Mouse (Mus musculus) limb, embryonic 13.5 days (tissue): ENCODE results near the gene Gm3336. TPM values are rescaled to one million over a fixed set of nuclear protein-coding genes. Genes with fewer than 3 reads are reported as not detected.

ENCODE experiments used
- ATAC-seq: fragments of 200-750 bp; cut with Nextera tagmentation; 2 replicates; pipeline ENCODE4 v1.8.0; 2017; ENCODE audit warnings: low read depth, moderate number of reproducible peaks, moderate TSS enrichment; ENCODE audit not compliant: low FRiP score
- H3K27ac ChIP-seq: fragments of 300-500 bp; sonication (generic); 2 replicates; pipeline ENCODE4 v1.5.1; 2015; ENCODE audit warnings: inconsistent platforms, mild to moderate bottlenecking, moderate library complexity
- H3K27me3 ChIP-seq: fragments of 300-500 bp; sonication (generic); 2 replicates; pipeline ENCODE4 v1.6.1; 2015; ENCODE audit warnings: mild to moderate bottlenecking, inconsistent platforms
- H3K36me3 ChIP-seq: fragments of 300-500 bp; sonication (generic); 2 replicates; pipeline ENCODE4 v1.6.1; 2015; ENCODE audit warnings: inconsistent platforms, mild to moderate bottlenecking, moderate library complexity
- H3K4me1 ChIP-seq: fragments of 300-500 bp; sonication (generic); 2 replicates; pipeline ENCODE4 v1.6.1; 2015; ENCODE audit warnings: inconsistent platforms
- H3K4me2 ChIP-seq: fragments of 300-500 bp; sonication (generic); replicated peaks from 2 replicates; pipeline ENCODE4 v1.6.1; 2015; ENCODE audit warnings: inconsistent platforms, mild to moderate bottlenecking, moderate library complexity
- H3K4me3 ChIP-seq: fragments of 300-500 bp; sonication (generic); 2 replicates; pipeline ENCODE4 v1.5.1; 2015; ENCODE audit warnings: moderate library complexity, mild to moderate bottlenecking, inconsistent platforms
- H3K9ac ChIP-seq: fragments of 300-500 bp; sonication (generic); 2 replicates; pipeline ENCODE4 v1.6.1; 2015; ENCODE audit warnings: mild to moderate bottlenecking, inconsistent platforms
- H3K9me3 ChIP-seq: fragments of 300-500 bp; sonication (generic); 2 replicates; pipeline ENCODE4 v1.6.1; 2016; ENCODE audit warnings: inconsistent platforms
- WGBS: fragments of 180-500 bp; shearing (Covaris S2); methylation state at CpG from one replicate; pipeline ENCODE4 v1.1.7; 2015; 5-methylcytosine and 5-hydroxymethylcytosine counted together
- polyA plus RNA-seq: library from polyadenylated mRNA; unstranded; fragments of >200 nt; fragmentation: Nextera tagmentation; extraction: Ambion mirVana; gene quantifications from 2 replicates; pipeline ENCODE4 v1.2.1, GENCODE M21; 2015

Gene Gm3336
- not detected in 2 replicates for polyA plus RNA-seq

- peak within 1 kb of the TSS; percentile 27 for H3K4me2 ChIP-seq
- no peak within 1 kb of the TSS for H3K4me3 ChIP-seq
- H3K9me3 ChIP-seq: no peaks in the 10 kb centered on the region
- H3K9ac ChIP-seq: no peak within 1 kb of the TSS
- H3K27ac ChIP-seq: no peak within 1 kb of the TSS
- H3K4me1 ChIP-seq: peaks cover 3% of the 10 kb centered on the region; the same call in 1 of the 2 replicates
- no peak for ATAC-seq
- WGBS: 3% methylated on average over 19 of the region's 19 CpGs
- peaks cover 12% of the 10 kb centered on the region; the same call in 1 of the 2 replicates for H3K27me3 ChIP-seq
- no peaks in the 10 kb centered on the region for H3K36me3 ChIP-seq
Observed at GRCm38 (mm10) chr8:70718297-70718696, at the start of gene Gm3336. Gene Gm3336, plus strand, starts transcription at chr8:70718543.

GRCm38 (mm10) chr8:70671615-70672324 is 46.6 kb upstream of the Gm3336 start:
- Histone ChIP-seq H3K27me3 (no peaks in the 10 kb centered on the region), H3K36me3 (peaks cover 9% of the 10 kb centered on the region; the same call in 1 of the 2 replicates), H3K27ac (no peak overlapping the region), H3K4me1 (peaks cover 17% of the 10 kb centered on the region), H3K9me3 (no peaks in the 10 kb centered on the region), H3K9ac (no peak overlapping the region), H3K4me3 (no peak overlapping the region), H3K4me2 (no peak overlapping the region)
- ATAC-seq: no peak
- WGBS: 73% methylated on average over 10 of the region's 10 CpGs

- H3K4me2 ChIP-seq: peak overlapping the region; percentile 58
- H3K9ac ChIP-seq: peak overlapping the region; percentile 63
- peak overlapping the region; percentile 69 for H3K4me3 ChIP-seq
- WGBS: 42% methylated on average over 19 of the region's 19 CpGs
- H3K9me3 ChIP-seq: no peaks in the 10 kb centered on the region
- H3K27me3 ChIP-seq: no peaks in the 10 kb centered on the region
- peak; percentile 33 for ATAC-seq
- peaks cover 14% of the 10 kb centered on the region for H3K36me3 ChIP-seq
- H3K4me1 ChIP-seq: peaks cover 17% of the 10 kb centered on the region
- peak overlapping the region; percentile 79 for H3K27ac ChIP-seq
Observed at GRCm38 (mm10) chr8:70672325-70673078, 45.8 kb upstream of the Gm3336 start.

- peak within 1 kb of the TSS; percentile 77 for H3K9ac ChIP-seq
Observed at GRCm38 (mm10) chr8:70673079-70673856, 45.1 kb upstream of the Gm3336 start, which contains the start of gene Lsm4. Gene Lsm4, plus strand, starts transcription at chr8:70673248.

GRCm38 (mm10) chr8:70674109-70674508 is 44.2 kb upstream of the Gm3336 start:
- Histone ChIP-seq H3K9me3 (no peaks in the 10 kb centered on the region), H3K4me2 (peak overlapping the region; percentile 81), H3K4me1 (peaks cover 17% of the 10 kb centered on the region), H3K27me3 (no peaks in the 10 kb centered on the region), H3K4me3 (peak overlapping the region; percentile 69), H3K9ac (peak overlapping the region; percentile 77), H3K27ac (peak overlapping the region; percentile 91), H3K36me3 (peaks cover 30% of the 10 kb centered on the region)
- WGBS: 85% methylated on average over 3 of the region's 3 CpGs
- no peak for ATAC-seq

More at GRCm38 (mm10) chr8:70673079-70673856, 45.1 kb upstream of the Gm3336 start, which contains the start of gene Lsm4:
- ATAC-seq: peak; percentile 98
- under 1% methylated on average over 60 of the region's 60 CpGs for WGBS
- peak within 1 kb of the TSS; percentile 81 for H3K4me2 ChIP-seq
- peaks cover 21% of the 10 kb centered on the region for H3K36me3 ChIP-seq
- no peaks in the 10 kb centered on the region for H3K9me3 ChIP-seq
- peak within 1 kb of the TSS; percentile 91 for H3K27ac ChIP-seq
- peak within 1 kb of the TSS; percentile 69 for H3K4me3 ChIP-seq
- H3K27me3 ChIP-seq: no peaks in the 10 kb centered on the region
- H3K4me1 ChIP-seq: peaks cover 17% of the 10 kb centered on the region

DNA sequence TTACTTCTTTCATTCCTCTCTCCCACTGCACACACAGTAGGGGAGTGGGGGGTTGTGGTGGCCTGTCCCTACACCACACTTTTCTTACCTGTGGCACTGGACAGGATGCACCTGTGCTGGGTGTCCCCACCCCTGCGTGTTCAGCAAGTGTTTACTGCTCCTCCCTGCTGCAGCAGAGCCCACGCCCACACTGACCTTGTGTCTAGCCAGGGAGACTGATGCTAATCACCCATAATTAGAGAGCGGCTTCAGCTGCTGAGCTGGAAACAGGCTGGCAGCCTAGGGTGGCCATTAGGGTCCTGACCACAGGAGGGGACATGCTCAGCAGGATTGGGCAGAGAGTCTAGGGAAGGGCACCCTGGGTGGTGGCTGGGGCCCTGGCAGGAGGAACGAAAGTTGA is 43.6 kb upstream of the Gm3336 start:
- H3K4me3 ChIP-seq: 0 out of 2 replicates have a peak overlapping the region, but pooled peaks have one; percentile 69
- peak overlapping the region; percentile 77; the same call in 1 of the 2 replicates for H3K9ac ChIP-seq
- peaks cover 36% of the 10 kb centered on the region for H3K36me3 ChIP-seq
- H3K4me1 ChIP-seq: peaks cover 17% of the 10 kb centered on the region
- no peaks in the 10 kb centered on the region for H3K9me3 ChIP-seq
- 73% methylated on average over 4 of the region's 4 CpGs for WGBS
- ATAC-seq: no peak
- no peaks in the 10 kb centered on the region for H3K27me3 ChIP-seq
- H3K4me2 ChIP-seq: peak overlapping the region; percentile 81; the same call in 1 of the 2 replicates
- no peak overlapping the region for H3K27ac ChIP-seq

- peaks cover 42% of the 10 kb centered on the region for H3K36me3 ChIP-seq
- no peak overlapping the region for H3K4me2 ChIP-seq
- no peak overlapping the region for H3K4me3 ChIP-seq
- no peak for ATAC-seq
- no peaks in the 10 kb centered on the region for H3K27me3 ChIP-seq
- no peak overlapping the region for H3K27ac ChIP-seq
- no peaks in the 10 kb centered on the region for H3K9me3 ChIP-seq
- H3K9ac ChIP-seq: no peak overlapping the region
- H3K4me1 ChIP-seq: peaks cover 17% of the 10 kb centered on the region
- WGBS: 88% methylated on average over 1 of the region's 1 CpGs
Observed at GRCm38 (mm10) chr8:70675336-70675735, 43.0 kb upstream of the Gm3336 start.

DNA sequence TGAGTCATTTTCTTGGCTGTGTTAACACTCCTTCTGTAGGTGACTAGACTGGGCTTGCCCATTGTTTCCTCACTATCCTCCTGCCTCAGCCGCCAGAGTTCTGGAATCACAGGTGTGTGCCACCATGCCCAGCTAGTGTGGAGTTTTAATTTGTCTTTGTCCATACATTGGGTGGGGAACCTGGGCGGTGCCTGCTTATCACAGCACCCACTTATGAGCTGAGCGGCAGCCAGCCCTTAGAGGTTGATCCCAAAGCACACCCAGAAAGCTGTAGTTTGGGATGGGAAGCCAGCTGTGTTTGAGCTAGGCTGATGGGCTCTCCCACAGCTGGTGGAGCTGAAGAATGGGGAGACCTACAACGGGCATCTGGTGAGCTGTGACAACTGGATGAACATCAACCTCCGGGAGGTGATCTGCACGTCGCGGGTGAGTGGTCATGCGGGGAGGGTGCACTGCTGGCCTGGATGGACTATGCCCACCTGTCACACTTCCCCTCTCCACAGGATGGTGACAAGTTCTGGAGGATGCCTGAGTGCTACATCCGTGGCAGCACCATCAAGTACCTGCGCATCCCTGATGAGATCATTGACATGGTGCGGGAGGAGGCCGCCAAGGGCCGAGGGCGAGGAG is 40.8 kb upstream of the Gm3336 start:
- peaks cover 28% of the 10 kb centered on the region for H3K4me1 ChIP-seq
- H3K27me3 ChIP-seq: no peaks in the 10 kb centered on the region
- no peaks in the 10 kb centered on the region for H3K9me3 ChIP-seq
- WGBS: 92% methylated on average over 15 of the region's 15 CpGs
- no peak overlapping the region for H3K27ac ChIP-seq
- no peak for ATAC-seq
- no peak overlapping the region for H3K4me3 ChIP-seq
- peaks cover 42% of the 10 kb centered on the region for H3K36me3 ChIP-seq
- no peak overlapping the region; the same call in 1 of the 2 replicates for H3K9ac ChIP-seq
- no peak overlapping the region for H3K4me2 ChIP-seq

DNA sequence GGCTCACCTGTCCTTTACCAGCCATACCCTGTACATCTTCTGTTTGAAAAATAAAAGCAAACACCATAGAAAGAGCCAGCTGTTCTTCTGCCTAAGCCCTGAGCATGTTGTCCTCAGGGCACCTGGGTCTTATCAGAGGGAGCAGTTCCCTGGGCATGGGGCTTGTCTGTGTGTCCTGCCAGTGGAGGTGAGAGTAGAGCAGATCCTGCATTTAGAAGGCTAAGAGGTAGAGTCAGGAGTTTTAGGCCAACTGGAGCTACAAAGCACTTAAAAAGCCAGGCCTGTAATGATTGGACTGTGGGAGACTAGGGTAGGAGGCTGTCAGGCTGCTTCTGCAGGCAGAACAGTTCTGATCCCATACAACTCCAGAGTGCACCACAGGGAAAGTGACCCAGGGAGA is 39.7 kb upstream of the Gm3336 start:
- Histone ChIP-seq H3K9me3 (no peaks in the 10 kb centered on the region), H3K4me1 (peaks cover 27% of the 10 kb centered on the region), H3K27me3 (no peaks in the 10 kb centered on the region), H3K4me2 (no peak overlapping the region), H3K9ac (no peak overlapping the region), H3K27ac (no peak overlapping the region), H3K36me3 (peaks cover 42% of the 10 kb centered on the region), H3K4me3 (no peak overlapping the region)
- no peak for ATAC-seq

GRCm38 (mm10) chr8:70679404-70679803 is 38.9 kb upstream of the Gm3336 start:
- WGBS: 96% methylated on average over 4 of the region's 4 CpGs
- H3K27me3 ChIP-seq: no peaks in the 10 kb centered on the region
- H3K4me3 ChIP-seq: no peak overlapping the region
- no peaks in the 10 kb centered on the region for H3K9me3 ChIP-seq
- no peak overlapping the region for H3K4me2 ChIP-seq
- no peak overlapping the region for H3K9ac ChIP-seq
- no peak overlapping the region for H3K27ac ChIP-seq
- H3K36me3 ChIP-seq: peaks cover 42% of the 10 kb centered on the region
- ATAC-seq: no peak
- H3K4me1 ChIP-seq: peaks cover 19% of the 10 kb centered on the region

DNA sequence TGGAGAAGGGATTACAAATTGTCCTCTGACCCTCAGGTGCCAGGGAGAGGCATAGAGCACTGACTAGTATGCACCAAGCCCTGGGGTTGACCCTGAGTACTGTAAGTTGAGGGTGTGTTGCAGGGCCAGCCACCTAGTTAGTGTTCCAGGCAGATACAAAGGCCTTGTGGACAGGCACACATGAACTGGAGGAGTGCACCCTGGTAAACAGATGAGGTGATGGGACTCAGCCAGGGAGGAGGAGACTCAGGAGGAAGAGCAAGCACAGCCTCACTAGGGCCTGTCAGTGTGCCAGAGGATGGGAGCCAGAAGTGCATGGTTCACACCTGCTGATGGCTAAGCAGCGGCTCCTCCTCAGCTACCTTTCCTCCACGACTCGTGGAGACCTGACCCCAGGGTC is 38.3 kb upstream of the Gm3336 start:
- no peak for ATAC-seq
- H3K27ac ChIP-seq: no peak overlapping the region
- no peaks in the 10 kb centered on the region for H3K9me3 ChIP-seq
- WGBS: 81% methylated on average over 3 of the region's 3 CpGs
- H3K27me3 ChIP-seq: no peaks in the 10 kb centered on the region
- peaks cover 42% of the 10 kb centered on the region for H3K36me3 ChIP-seq
- no peak overlapping the region for H3K9ac ChIP-seq
- no peak overlapping the region for H3K4me3 ChIP-seq
- peaks cover 13% of the 10 kb centered on the region for H3K4me1 ChIP-seq
- H3K4me2 ChIP-seq: no peak overlapping the region
